Mouse (Mus musculus): ENCODE measurements around the gene Gm21244.
"Not testable (repeated sequence)": the region's sequence is repeated elsewhere in the genome, so short reads cannot be mapped to it uniquely, and the experiment has no call there.

Gm21244 gene

DNA sequence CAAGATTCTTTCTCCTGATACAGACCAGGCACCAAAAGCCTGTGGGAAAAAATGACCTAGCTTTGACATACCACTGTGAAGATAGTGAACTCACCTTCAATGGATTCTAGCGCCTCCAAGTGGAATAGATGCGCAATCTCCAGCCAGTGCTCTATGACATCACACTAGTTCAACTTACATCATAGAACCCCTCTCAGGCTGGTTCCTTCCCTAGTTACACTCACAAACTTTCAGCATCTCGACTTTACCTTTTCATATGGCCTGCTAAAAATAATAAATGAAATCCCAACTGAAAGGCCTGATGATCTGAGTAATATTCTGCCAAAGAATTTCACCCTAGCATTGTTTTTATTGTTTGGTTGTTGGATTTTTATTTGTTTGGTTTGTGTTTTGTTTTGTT lies at the start of gene Gm21244:
Gene Gm21244, minus strand, starts transcription at position 101 of the 400 bp plus-strand sequence.
- not testable (repeated sequence) for DNase-seq

Measured in right cerebral cortex, postnatal 4 days (tissue).